Mouse (Mus musculus): ENCODE measurements around the gene Cstf1.

The Cstf1 gene

GRCm38 (mm10) chr2:172370411-172371223 is at the start of gene Cstf1, which contains the start of gene Aurka:
Cstf1 (plus strand) TSS chr2:172370681.
Aurka (minus strand) TSS chr2:172370535.
- peak; percentile 89 for DNase-seq (ENCODE audit: low read depth, low spot score)

- DNase-seq (ENCODE audit: low read depth, low spot score): no peak
These were observed 49.6 kb upstream of the Cstf1 start for GRCm38 (mm10) chr2:172320878-172321277.

- DNase-seq (ENCODE audit: low read depth, low spot score): no peak
These were observed 42.2 kb upstream of the Cstf1 start for GRCm38 (mm10) chr2:172328248-172328647.

GRCm38 (mm10) chr2:172329179-172329578 is 41.3 kb upstream of the Cstf1 start:
- DNase-seq (ENCODE audit: low read depth, low spot score): no peak

- DNase-seq (ENCODE audit: low read depth, low spot score): no peak
These were observed 32.1 kb upstream of the Cstf1 start for GRCm38 (mm10) chr2:172338206-172338942.

- DNase-seq (ENCODE audit: low read depth, low spot score): no peak
These were observed 29.5 kb upstream of the Cstf1 start for GRCm38 (mm10) chr2:172340936-172341335.

- no peak for DNase-seq (ENCODE audit: low read depth, low spot score)
These were observed 28.9 kb upstream of the Cstf1 start for GRCm38 (mm10) chr2:172341606-172342005.

GRCm38 (mm10) chr2:172343751-172344150 is 26.7 kb upstream of the Cstf1 start:
- no peak for DNase-seq (ENCODE audit: low read depth, low spot score)

- DNase-seq (ENCODE audit: low read depth, low spot score): no peak
These were observed 25.8 kb upstream of the Cstf1 start for GRCm38 (mm10) chr2:172344669-172345068.

- DNase-seq (ENCODE audit: low read depth, low spot score): peak; percentile 91
These were observed 25.2 kb upstream of the Cstf1 start, which contains the start of gene Fam210b for GRCm38 (mm10) chr2:172345258-172345738. Fam210b (plus strand) TSS chr2:172345565.

GRCm38 (mm10) chr2:172346034-172346929 is 24.2 kb upstream of the Cstf1 start:
- DNase-seq (ENCODE audit: low read depth, low spot score): no peak

- no peak for DNase-seq (ENCODE audit: low read depth, low spot score)
These were observed 23.4 kb upstream of the Cstf1 start for GRCm38 (mm10) chr2:172346933-172347611.

- DNase-seq (ENCODE audit: low read depth, low spot score): no peak
These were observed 22.1 kb upstream of the Cstf1 start for GRCm38 (mm10) chr2:172348297-172348950.

- no peak for DNase-seq (ENCODE audit: low read depth, low spot score)
These were observed 20.7 kb upstream of the Cstf1 start for GRCm38 (mm10) chr2:172349776-172350175.

GRCm38 (mm10) chr2:172350773-172351172 is 19.7 kb upstream of the Cstf1 start:
- DNase-seq (ENCODE audit: low read depth, low spot score): no peak

GRCm38 (mm10) chr2:172353218-172353617 is 17.3 kb upstream of the Cstf1 start:
- no peak for DNase-seq (ENCODE audit: low read depth, low spot score)

- no peak for DNase-seq (ENCODE audit: low read depth, low spot score)
These were observed 15.7 kb upstream of the Cstf1 start for GRCm38 (mm10) chr2:172354761-172355160.

GRCm38 (mm10) chr2:172355833-172356232 is 14.6 kb upstream of the Cstf1 start:
- DNase-seq (ENCODE audit: low read depth, low spot score): no peak

GRCm38 (mm10) chr2:172363176-172363575 is 7.3 kb upstream of the Cstf1 start:
- no peak for DNase-seq (ENCODE audit: low read depth, low spot score)

GRCm38 (mm10) chr2:172371258-172371657 is 777 bp downstream of the Cstf1 start:
- no peak for DNase-seq (ENCODE audit: low read depth, low spot score)
